Mouse (Mus musculus) liver, embryonic 14.5 days (tissue): Measurements from ENCODE around the gene Ubl5.

Source experiments
- CTCF ChIP-seq: IDR thresholded peaks from 2 replicates; pipeline ENCODE4 v1.5.1; 2016; ENCODE audit warnings: antibody characterized with exemption, low read depth, control low read depth
- EP300 ChIP-seq: IDR thresholded peaks from 2 replicates; pipeline ENCODE4 v1.6.1; 2016; ENCODE audit warnings: antibody characterized with exemption, low read depth

DNA sequence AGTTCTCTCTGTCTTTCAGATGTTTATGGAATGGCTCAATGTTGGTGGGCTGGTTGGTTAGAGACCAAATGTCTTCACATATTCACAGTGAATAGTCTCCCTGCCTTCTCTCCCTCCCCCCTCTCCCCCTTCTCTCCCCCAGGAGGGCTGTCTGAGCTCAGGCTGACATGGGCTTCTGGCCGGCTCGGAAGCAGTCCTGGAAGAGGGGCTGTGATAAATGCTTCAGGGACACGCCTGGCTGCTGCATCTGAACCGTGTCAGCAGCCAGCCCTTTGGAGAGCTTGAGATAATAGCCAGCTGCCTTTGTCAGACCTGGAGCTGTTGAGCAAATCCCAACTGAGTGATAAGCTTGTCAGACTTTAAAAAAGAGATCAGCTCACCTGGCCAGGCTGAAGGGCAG is 47.2 kb downstream of the Ubl5 start:
- TF ChIP-seq EP300 (no peak), CTCF (no peak)
